Mouse (Mus musculus) bone marrow macrophage, adult 2 months (primary cell): ENCODE measurements at regions not wholly inside any gene's neighbourhood (a gene's known extent, or its start where the extent isn't known, plus 50 kb on each side); places are given as distances from the start of the nearest gene placed in this dataset.

Source experiments
- H3K27ac ChIP-seq: 2 replicates; pipeline ENCODE4 v1.5.1; 2012; ENCODE audit warnings: low read depth, low read length; ENCODE audit not compliant: insufficient read depth
- H3K4me1 ChIP-seq: 2 replicates; pipeline ENCODE4 v1.6.1; 2012; ENCODE audit warnings: low read length; ENCODE audit not compliant: control insufficient read depth, insufficient read depth
- H3K4me3 ChIP-seq: 2 replicates; pipeline ENCODE4 v1.5.1; 2012; ENCODE audit warnings: mild to moderate bottlenecking, low read length, moderate library complexity; ENCODE audit not compliant: insufficient read depth
- CTCF ChIP-seq: IDR thresholded peaks from 2 replicates; pipeline ENCODE4 v1.5.1; 2012; ENCODE audit warnings: low read depth, mild to moderate bottlenecking, low read length, moderate library complexity
- POLR2A ChIP-seq: IDR thresholded peaks from 2 replicates; pipeline ENCODE4 v1.6.1; 2012; ENCODE audit warnings: mild to moderate bottlenecking, low read depth, low read length, borderline replicate concordance

DNA sequence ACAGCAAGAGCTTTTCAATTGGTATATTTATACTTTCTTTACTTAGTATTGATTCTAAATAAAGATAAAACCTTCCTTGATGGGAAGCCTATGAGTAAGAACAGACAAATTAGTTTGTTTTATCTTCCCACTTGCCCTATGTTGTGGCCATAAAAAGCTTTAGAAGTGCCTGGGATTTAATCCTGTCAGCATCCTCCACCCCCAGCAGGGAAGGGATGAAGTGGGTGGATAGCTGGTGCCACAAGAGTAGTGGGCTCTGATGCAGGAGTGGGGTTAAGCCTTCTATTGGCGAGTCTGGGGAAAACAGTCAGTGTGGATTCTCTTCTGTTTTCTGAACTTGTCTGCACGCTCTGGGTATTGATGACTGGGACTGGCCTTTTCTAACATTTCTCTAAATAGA lies 227.7 kb downstream of the Gm7489 start:
- H3K4me3 ChIP-seq: no peak overlapping the region
- H3K4me1 ChIP-seq: peaks cover 6% of the 10 kb centered on the region
- no peak overlapping the region for H3K27ac ChIP-seq
- TF ChIP-seq POLR2A (no peak), CTCF (no peak)

DNA sequence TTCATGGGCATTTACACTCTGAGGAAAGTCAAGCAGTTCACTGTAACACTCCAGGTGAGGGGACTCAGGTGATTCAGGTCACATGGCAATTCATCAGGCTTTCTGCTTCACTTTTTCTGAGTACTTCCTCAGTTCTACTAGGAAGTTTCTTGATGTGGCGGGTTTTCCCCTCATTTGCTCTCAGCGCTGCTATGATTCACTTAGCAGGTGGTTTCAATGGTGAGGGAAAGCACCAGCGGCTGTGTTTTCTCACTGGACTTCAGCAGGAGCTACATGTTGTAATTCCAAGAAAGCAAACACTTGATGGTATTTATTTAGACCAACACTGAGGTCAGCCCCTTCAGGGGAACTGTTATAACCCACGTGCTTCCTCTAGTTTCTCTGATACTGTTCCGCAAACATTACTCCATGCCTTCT lies 229.4 kb downstream of the Gm7489 start:
- Histone ChIP-seq H3K4me3 (no peak overlapping the region), H3K4me1 (peaks cover 6% of the 10 kb centered on the region), H3K27ac (0 out of 2 replicates have a peak overlapping the region, but pooled peaks have one; percentile 14)
- TF ChIP-seq CTCF: no peak
- TF ChIP-seq POLR2A: no peak

DNA sequence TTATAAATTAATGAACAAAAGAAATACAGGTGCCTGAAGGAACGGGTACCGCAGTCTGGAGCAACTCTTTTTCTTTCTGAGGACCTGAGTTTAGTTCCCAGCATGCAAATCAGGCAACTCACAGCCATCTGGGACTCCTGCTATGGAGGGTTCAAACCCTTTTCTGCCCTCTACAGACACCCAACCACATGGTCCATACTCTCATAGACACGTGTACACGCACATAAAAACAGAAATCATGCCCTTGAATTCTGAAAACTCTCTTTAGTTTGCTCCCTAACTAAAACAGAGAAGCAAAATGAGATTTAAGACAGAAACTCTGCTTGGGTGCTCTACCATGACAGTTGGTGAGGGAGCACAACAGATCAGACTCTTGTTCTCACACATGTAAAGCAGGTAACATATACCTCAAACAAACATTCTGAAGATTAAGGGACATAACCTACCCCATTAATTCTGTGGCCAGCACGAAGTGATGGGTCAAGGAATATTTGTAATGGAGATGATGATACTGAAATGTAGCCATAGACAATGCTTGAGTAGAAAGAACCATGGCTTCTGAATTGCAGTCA lies 233.3 kb downstream of the Gm7489 start:
- TF ChIP-seq CTCF (no peak), POLR2A (no peak)
- Histone ChIP-seq H3K4me3 (no peak overlapping the region), H3K4me1 (peaks cover 13% of the 10 kb centered on the region), H3K27ac (no peak overlapping the region)

DNA sequence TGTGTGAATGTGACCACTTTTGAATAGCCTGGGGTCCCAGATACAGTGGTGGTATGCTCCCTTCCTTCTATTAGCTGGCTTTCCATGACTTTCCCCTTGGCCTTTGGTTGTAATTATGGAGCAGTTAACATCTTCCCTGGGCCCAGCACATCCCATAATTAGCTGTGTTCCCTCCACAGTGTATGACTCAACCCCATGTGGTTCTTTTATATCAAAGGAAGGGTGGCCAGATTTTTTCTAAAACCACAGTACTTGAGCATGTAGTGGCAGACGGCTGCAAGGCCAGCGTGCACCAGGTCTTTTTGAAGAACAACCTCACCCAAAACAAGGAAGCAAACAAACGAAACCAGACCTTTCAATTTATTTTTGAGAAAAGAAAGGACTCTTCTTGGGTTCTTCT lies 235.8 kb downstream of the Gm7489 start:
- Histone ChIP-seq H3K27ac (peak overlapping the region; percentile 60), H3K4me3 (no peak overlapping the region), H3K4me1 (peaks cover 9% of the 10 kb centered on the region)
- TF ChIP-seq POLR2A: no peak
- TF ChIP-seq CTCF: no peak

DNA sequence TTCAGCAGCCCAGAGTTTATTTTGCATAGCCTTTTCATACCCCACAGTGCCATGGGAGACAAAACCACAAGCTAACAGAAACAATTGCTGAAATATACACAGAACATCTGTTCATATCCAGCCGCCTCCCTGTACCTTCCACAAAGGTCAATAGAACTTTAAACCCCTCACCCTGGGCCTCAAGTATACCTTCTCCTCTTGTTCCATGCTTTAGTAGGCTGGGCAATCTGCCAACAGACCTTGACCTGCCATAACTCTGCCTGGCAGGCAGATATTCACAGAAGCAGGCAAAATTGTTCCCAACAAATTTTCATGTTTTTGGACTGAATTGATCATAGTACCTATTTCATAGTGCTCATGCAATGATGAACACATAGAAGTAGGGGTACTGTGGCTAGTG lies 279.6 kb downstream of the Gm7489 start:
- H3K4me3 ChIP-seq: no peak overlapping the region
- H3K4me1 ChIP-seq: no peaks in the 10 kb centered on the region
- TF ChIP-seq CTCF: no peak
- no peak for TF ChIP-seq POLR2A
- no peak overlapping the region for H3K27ac ChIP-seq

DNA sequence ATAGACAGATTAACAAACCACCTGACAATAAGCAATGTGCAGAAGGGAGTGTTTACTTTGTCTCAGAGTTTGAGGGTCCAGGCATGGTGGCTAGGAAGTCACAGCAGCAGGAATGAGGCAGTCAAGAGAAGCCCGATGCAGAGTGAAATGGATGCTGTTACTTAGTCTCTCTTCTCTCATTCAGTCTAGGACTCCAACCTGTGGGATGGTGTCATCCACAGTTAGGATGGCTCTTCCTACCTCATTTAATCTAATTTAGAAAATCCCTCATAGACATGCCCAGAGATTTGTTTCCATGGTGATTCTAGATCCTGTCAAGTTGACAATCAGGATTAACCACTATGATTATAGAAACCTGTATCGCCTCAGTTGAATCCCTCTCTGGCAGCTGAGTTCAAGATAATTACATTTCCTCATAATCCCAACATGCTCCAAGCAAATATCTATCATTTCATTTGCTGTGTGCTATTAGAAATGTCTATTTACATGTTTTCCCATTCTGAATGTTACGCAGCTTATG lies 283.2 kb downstream of the Gm7489 start:
- no peaks in the 10 kb centered on the region for H3K4me1 ChIP-seq
- no peak overlapping the region for H3K4me3 ChIP-seq
- no peak overlapping the region for H3K27ac ChIP-seq
- TF ChIP-seq CTCF (no peak), POLR2A (no peak)

DNA sequence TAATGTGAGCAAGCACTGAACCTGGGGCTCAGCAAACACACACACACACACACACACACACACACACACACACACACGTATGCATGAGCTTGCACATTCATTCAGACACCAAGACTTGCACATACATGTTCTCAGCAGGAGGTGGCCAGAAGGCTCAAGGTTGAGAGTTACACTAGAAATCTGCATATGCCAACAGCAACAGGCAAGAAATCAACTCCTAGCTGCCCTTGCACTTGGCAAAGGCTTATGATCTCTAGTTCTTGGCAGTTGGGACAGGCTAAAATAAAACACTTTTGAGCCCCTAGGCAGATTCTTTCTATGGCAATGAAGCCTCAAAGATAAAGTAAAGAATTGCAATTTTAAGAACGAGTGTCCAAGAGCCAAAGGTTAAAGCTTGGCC lies 292.5 kb downstream of the Gm7489 start:
- no peak for TF ChIP-seq CTCF
- no peak for TF ChIP-seq POLR2A
- Histone ChIP-seq H3K4me3 (no peak overlapping the region), H3K4me1 (no peaks in the 10 kb centered on the region), H3K27ac (no peak overlapping the region)

DNA sequence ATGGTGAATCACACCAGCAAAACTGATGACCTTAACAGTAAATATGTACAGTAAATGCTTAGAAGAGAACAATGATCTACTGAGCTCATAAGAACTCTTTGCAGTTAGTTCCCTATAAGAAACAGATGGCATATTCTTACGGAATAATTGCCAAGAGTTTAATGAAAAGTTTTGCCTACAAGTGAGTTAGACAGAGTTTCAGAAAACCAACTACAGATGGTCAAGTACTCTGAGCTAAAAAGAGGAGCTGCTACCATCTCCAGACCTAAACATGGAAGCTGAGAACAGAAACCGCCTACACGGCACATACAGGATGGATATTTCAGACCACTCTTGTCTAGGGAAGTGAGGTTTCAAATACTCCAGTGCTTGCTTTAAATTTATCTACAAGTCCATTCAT lies 293.1 kb downstream of the Gm7489 start:
- no peaks in the 10 kb centered on the region for H3K4me1 ChIP-seq
- no peak overlapping the region for H3K4me3 ChIP-seq
- TF ChIP-seq POLR2A (no peak), CTCF (no peak)
- H3K27ac ChIP-seq: no peak overlapping the region
